Mouse (Mus musculus): Measurements from ENCODE around the gene Gpn2. TPM values are rescaled to one million over a fixed set of nuclear protein-coding genes. Genes with fewer than 3 reads are reported as not detected.

The Gpn2 gene
- total RNA-seq, 2 experiments from 2014 or later: 16.0 to 29.3 TPM

DNA sequence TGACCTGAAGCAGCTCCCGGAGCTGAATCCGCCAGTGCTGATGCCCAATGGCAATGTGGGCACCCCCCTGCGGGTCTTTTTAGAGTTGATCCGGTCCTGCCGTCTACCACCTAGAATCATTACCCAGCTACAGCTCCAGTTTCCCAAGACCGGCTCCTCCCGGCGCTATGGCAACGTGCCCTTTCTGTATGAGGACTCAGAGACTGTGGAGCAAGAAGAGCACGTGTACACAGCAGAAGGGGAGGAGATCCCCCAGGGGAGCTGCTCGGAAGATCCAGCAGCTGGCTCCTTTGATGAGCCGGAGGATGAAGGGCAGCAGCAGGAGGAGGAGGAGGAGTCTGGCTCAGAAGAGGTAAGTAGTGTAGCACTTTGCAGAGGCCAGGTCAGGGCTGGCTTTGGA, 6.2 kb upstream of the Gpn2 start:
- ATAC-seq (replicated peaks; ENCODE audit: low FRiP score, low TSS enrichment, poor library complexity, severe bottlenecking): no peak

- ATAC-seq (replicated peaks; ENCODE audit: low FRiP score, low TSS enrichment, poor library complexity, severe bottlenecking): peak; percentile 7
These were observed 488 bp upstream of the Gpn2 start for GRCm38 (mm10) chr4:133583690-133584058.

- ATAC-seq (replicated peaks; ENCODE audit: low FRiP score, low TSS enrichment, poor library complexity, severe bottlenecking): peak; percentile 59
These were observed 8.4 kb downstream of the Gpn2 start for GRCm38 (mm10) chr4:133592570-133592969.

- ATAC-seq (replicated peaks; ENCODE audit: low FRiP score, low TSS enrichment, poor library complexity, severe bottlenecking): no peak
These were observed 11.4 kb downstream of the Gpn2 start for GRCm38 (mm10) chr4:133595538-133595937.

DNA sequence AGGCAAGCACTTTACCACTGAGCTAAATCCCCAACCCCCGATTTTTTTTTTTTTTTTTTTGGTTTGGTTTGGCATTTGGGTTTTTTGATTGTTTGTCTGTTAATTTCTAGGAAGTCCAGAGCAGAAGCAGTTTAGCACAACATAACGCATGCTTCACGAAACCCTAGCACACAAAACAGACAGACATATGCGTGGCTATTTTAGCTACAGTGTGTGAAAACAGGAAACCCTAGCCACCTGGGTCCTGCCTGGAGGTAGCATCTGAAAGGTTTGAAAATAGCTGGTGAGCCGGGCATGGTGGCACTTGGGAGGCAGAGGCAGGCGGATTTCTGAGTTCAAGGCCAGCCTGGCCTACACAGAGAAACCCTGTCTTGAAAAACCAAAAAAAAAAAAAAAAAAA, 11.9 kb downstream of the Gpn2 start:
- no peak for ATAC-seq (replicated peaks; ENCODE audit: low FRiP score, low TSS enrichment, poor library complexity, severe bottlenecking)

DNA sequence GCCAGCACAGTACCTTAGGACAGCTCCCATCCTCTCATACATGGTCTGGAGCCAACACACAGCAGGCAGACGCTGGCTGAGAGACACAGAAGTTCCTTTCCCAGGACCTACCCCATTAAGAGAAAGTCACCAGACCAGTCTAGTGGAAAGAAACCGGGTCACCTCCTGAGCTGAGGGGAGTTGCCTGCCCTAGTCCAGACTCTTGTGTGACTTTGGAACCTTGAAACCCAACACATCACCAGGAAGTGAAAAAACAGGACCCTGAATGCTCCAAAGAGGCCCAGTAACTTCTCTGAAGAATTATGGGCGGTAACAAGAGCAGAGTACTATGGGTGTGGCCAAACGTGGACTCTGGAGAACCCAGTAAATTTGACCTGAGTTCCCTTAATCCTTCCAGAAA, 14.5 kb downstream of the Gpn2 start:
- no peak for ATAC-seq (replicated peaks; ENCODE audit: low FRiP score, low TSS enrichment, poor library complexity, severe bottlenecking)

DNA sequence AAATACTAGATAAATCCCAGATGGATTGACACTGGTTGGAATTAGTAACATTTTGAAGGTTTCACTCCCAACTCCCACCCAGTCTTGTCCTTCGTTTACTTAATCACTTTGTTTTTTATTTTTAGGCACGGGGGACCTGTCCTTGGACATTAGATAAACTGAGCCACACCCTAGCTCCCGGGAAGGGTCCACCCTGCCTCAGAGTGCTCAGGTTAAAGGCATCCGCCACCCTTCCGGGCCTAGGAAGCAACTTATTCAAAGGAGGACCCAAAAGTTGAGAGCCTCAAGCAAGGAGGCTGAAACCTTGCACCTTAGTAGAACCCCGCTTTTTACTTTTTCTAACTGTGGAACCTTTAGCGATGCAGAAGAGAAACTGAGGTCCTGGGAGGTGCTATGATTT, 15.0 kb downstream of the Gpn2 start:
- no peak for ATAC-seq (replicated peaks; ENCODE audit: low FRiP score, low TSS enrichment, poor library complexity, severe bottlenecking)

- peak; percentile 93 for ATAC-seq (replicated peaks; ENCODE audit: low FRiP score, low TSS enrichment, poor library complexity, severe bottlenecking)
These were observed 15.5 kb downstream of the Gpn2 start for GRCm38 (mm10) chr4:133599571-133600073.

- ATAC-seq (replicated peaks; ENCODE audit: low FRiP score, low TSS enrichment, poor library complexity, severe bottlenecking): no peak
These were observed 16.1 kb downstream of the Gpn2 start for GRCm38 (mm10) chr4:133600306-133600705.

- ATAC-seq (replicated peaks; ENCODE audit: low FRiP score, low TSS enrichment, poor library complexity, severe bottlenecking): peak; percentile 36; the same call in 1 of the 2 replicates
These were observed 17.6 kb downstream of the Gpn2 start, which contains the start of gene Sfn for GRCm38 (mm10) chr4:133601721-133602218. Gene Sfn (minus strand): TSS chr4:133602168.

GRCm38 (mm10) chr4:133603056-133603455, 18.9 kb downstream of the Gpn2 start:
- no peak for ATAC-seq (replicated peaks; ENCODE audit: low FRiP score, low TSS enrichment, poor library complexity, severe bottlenecking)

DNA sequence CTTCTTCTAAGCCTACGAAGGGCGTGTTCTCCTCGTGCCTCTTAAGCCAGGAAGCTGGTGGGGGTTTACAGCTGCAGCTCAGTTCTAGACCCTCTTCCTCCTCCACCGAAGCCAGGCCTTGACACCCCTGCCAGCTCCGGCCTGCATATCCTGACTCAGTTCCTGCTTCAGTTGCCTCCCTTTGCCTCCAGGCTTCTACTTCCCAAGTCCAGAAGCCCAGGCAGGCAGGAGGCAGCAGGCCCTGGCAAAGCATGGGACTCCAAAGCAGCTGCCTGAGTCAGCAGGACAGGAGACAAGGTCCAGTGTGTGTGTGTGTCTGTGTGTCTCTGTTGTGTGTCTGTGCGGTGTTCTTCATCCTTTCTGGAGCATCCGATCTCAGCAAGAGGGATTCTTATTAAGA, 20.0 kb downstream of the Gpn2 start:
- ATAC-seq (replicated peaks; ENCODE audit: low FRiP score, low TSS enrichment, poor library complexity, severe bottlenecking): no peak

DNA sequence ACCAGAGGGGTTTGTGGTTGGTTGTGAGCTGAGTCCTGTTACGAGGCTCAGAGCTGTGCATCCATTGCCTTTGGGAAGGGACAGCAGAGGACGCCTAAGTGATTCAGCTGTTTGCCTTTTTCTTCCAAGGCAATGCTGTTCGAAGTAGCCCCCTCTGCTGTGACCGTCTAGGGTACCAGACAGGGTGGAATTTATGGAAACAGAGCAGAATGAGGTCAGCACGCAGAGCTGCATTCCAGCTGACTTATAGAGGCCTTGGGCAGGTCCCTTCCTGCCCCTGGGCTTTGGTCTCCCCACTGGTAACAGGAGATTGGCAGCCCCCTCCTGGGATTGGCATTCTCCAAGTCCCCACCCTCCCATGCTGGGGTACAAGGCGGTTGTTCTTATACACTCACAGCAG, 20.7 kb downstream of the Gpn2 start:
- ATAC-seq (replicated peaks; ENCODE audit: low FRiP score, low TSS enrichment, poor library complexity, severe bottlenecking): no peak

GRCm38 (mm10) chr4:133605330-133605729, 21.2 kb downstream of the Gpn2 start:
- ATAC-seq (replicated peaks; ENCODE audit: low FRiP score, low TSS enrichment, poor library complexity, severe bottlenecking): no peak

- no peak for ATAC-seq (replicated peaks; ENCODE audit: low FRiP score, low TSS enrichment, poor library complexity, severe bottlenecking)
These were observed 23.1 kb downstream of the Gpn2 start for GRCm38 (mm10) chr4:133607284-133607683.

- ATAC-seq (replicated peaks; ENCODE audit: low FRiP score, low TSS enrichment, poor library complexity, severe bottlenecking): peak; percentile 76
These were observed 25.6 kb downstream of the Gpn2 start for GRCm38 (mm10) chr4:133609719-133610118.

- ATAC-seq (replicated peaks; ENCODE audit: low FRiP score, low TSS enrichment, poor library complexity, severe bottlenecking): no peak
These were observed 27.7 kb downstream of the Gpn2 start for GRCm38 (mm10) chr4:133611815-133612214.

- ATAC-seq (replicated peaks; ENCODE audit: low FRiP score, low TSS enrichment, poor library complexity, severe bottlenecking): no peak
These were observed 28.3 kb downstream of the Gpn2 start for GRCm38 (mm10) chr4:133612416-133612815.

- ATAC-seq (replicated peaks; ENCODE audit: low FRiP score, low TSS enrichment, poor library complexity, severe bottlenecking): no peak
These were observed 28.9 kb downstream of the Gpn2 start for GRCm38 (mm10) chr4:133613026-133613425.

GRCm38 (mm10) chr4:133613867-133614266, 29.7 kb downstream of the Gpn2 start:
- no peak for ATAC-seq (replicated peaks; ENCODE audit: low FRiP score, low TSS enrichment, poor library complexity, severe bottlenecking)

GRCm38 (mm10) chr4:133614274-133614761, 30.2 kb downstream of the Gpn2 start:
- ATAC-seq (replicated peaks; ENCODE audit: low FRiP score, low TSS enrichment, poor library complexity, severe bottlenecking): no peak

DNA sequence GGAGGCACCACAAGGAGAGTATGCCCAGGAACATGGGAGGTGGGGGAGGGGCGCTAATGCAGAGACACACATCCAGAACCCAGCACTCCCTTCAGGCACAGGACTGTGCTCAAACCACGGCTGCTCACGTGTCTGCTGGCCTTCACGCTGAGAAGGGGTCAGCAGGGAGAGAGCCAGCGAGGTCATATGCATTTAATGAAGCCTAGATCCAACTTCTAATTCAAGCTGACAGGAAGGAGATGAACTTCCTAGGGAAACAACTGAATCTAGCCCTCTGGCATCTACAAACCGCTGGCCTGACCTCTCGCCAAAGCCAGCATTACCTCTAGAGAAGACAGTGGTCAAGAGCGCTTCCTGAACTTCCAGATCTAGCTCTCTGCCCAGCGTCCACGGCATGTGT, 31.3 kb downstream of the Gpn2 start:
- ATAC-seq (replicated peaks; ENCODE audit: low FRiP score, low TSS enrichment, poor library complexity, severe bottlenecking): no peak
